Mouse (Mus musculus): ENCODE measurements at regions not wholly inside any gene's neighbourhood (a gene's known extent, or its start where the extent isn't known, plus 50 kb on each side); places are given as distances from the start of the nearest gene placed in this dataset.

DNA sequence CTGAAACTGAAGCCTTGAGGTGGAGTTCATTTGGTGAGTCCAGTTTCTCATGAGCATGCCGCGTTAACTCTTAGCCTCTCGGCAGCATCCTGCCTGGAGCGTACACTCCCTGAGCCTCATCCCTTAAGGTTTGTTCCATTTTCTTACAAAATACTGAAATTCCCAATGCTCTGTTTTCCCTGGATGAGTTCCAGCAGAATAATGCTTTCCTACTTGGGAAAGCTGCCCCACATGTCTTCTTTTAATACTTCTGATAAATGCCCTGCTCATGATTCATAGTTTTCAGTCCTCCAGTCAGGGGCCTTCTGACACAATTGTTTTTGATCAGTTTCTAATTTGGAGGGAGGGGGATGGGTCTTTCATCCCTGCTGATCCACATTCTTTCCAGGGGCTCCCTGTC is 570.7 kb downstream of the Ccdc171 start:
- TF ChIP-seq POLR2A (IDR thresholded peaks at IDR 0.05; ENCODE audit: low read depth, low read length) (no peak), CTCF (IDR thresholded peaks at IDR 0.05; ENCODE audit: extremely low read depth, insufficient read length, insufficient replicate concordance, low read depth, low read length) (no peak)

Data from small intestine, adult 2 months (tissue).